Mouse (Mus musculus) layer of hippocampus, adult 11-12 months (tissue): Measurements from ENCODE around the gene Rbmxl1.
A peak's percentile ranks its signal among the peaks of the same experiment; 100 is the strongest.
"Not testable (repeated sequence)": the region's sequence is repeated elsewhere in the genome, so short reads cannot be mapped to it uniquely, and the experiment has no call there.

ENCODE experiments used
- DNase-seq: peaks from one replicate; pipeline ENCODE4 v3.0.0; 2022; ENCODE audit warnings: low spot score

Rbmxl1 gene

GRCm38 (mm10) chr8:78508719-78509272, at the start of gene Rbmxl1:
Rbmxl1 (minus strand) TSS chr8:78508898.
- peak; percentile 89 for DNase-seq

GRCm38 (mm10) chr8:78556773-78557434, 48.2 kb upstream of the Rbmxl1 start:
- DNase-seq: no peak

- no peak for DNase-seq
Measured at GRCm38 (mm10) chr8:78555817-78556216, 47.1 kb upstream of the Rbmxl1 start.

GRCm38 (mm10) chr8:78550752-78551134, 42.0 kb upstream of the Rbmxl1 start:
- DNase-seq: no peak

- no peak for DNase-seq
Measured at GRCm38 (mm10) chr8:78549971-78550751, 41.5 kb upstream of the Rbmxl1 start.

GRCm38 (mm10) chr8:78545153-78545817, 36.6 kb upstream of the Rbmxl1 start:
- not testable (repeated sequence) for DNase-seq

GRCm38 (mm10) chr8:78544545-78544944, 35.8 kb upstream of the Rbmxl1 start:
- no peak for DNase-seq

GRCm38 (mm10) chr8:78543621-78544020, 34.9 kb upstream of the Rbmxl1 start:
- no peak for DNase-seq

GRCm38 (mm10) chr8:78542670-78543069, 34.0 kb upstream of the Rbmxl1 start:
- DNase-seq: not testable (repeated sequence)

- no peak for DNase-seq
Measured at GRCm38 (mm10) chr8:78537795-78538194, 29.1 kb upstream of the Rbmxl1 start.

- DNase-seq: no peak
Measured at GRCm38 (mm10) chr8:78536716-78537115, 28.0 kb upstream of the Rbmxl1 start.

GRCm38 (mm10) chr8:78533981-78534380, 25.3 kb upstream of the Rbmxl1 start:
- DNase-seq: no peak

GRCm38 (mm10) chr8:78515132-78515531, 6.4 kb upstream of the Rbmxl1 start:
- DNase-seq: no peak

- no peak for DNase-seq
Measured at GRCm38 (mm10) chr8:78514706-78515105, 6.0 kb upstream of the Rbmxl1 start.

GRCm38 (mm10) chr8:78513106-78513505, 4.4 kb upstream of the Rbmxl1 start:
- DNase-seq: no peak

GRCm38 (mm10) chr8:78510926-78511325, 2.2 kb upstream of the Rbmxl1 start:
- DNase-seq: no peak

- DNase-seq: no peak
Measured at GRCm38 (mm10) chr8:78510094-78510493, 1.4 kb upstream of the Rbmxl1 start.

- DNase-seq: peak; percentile 90
Measured at GRCm38 (mm10) chr8:78509273-78510031, 754 bp upstream of the Rbmxl1 start, which contains the start of gene Slc10a7. Slc10a7 (plus strand) TSS chr8:78509346.

- peak; percentile 32 for DNase-seq
Measured at GRCm38 (mm10) chr8:78507979-78508718, 549 bp downstream of the Rbmxl1 start.

- no peak for DNase-seq
Measured at GRCm38 (mm10) chr8:78502706-78503105, 6.0 kb downstream of the Rbmxl1 start.

GRCm38 (mm10) chr8:78496273-78496672, 12.4 kb downstream of the Rbmxl1 start:
- DNase-seq: not testable (repeated sequence)
